Mouse (Mus musculus) liver, postnatal 0 days (tissue): ENCODE data around the gene Rnf216.

Source experiments
- CTCF ChIP-seq: sonication (generic); IDR thresholded peaks from 2 replicates; pipeline ENCODE4 v1.5.1; 2016; ENCODE audit warnings: antibody characterized with exemption, low read depth
- EP300 ChIP-seq: IDR thresholded peaks from 2 replicates; pipeline ENCODE4 v1.6.1; 2016; ENCODE audit warnings: antibody characterized with exemption, low read depth, mild to moderate bottlenecking

- TF ChIP-seq CTCF (no peak), EP300 (no peak)
Observed at GRCm38 (mm10) chr5:142944979-142945682, 167.7 kb downstream of the Rnf216 start.
